Mouse (Mus musculus) cerebellum, adult 9-11 months (tissue): ENCODE measurements around the gene Ocrl.

Experiments used
- DNase-seq: peaks from one replicate; pipeline ENCODE4 v3.0.0; 2022

Gene Ocrl

DNA sequence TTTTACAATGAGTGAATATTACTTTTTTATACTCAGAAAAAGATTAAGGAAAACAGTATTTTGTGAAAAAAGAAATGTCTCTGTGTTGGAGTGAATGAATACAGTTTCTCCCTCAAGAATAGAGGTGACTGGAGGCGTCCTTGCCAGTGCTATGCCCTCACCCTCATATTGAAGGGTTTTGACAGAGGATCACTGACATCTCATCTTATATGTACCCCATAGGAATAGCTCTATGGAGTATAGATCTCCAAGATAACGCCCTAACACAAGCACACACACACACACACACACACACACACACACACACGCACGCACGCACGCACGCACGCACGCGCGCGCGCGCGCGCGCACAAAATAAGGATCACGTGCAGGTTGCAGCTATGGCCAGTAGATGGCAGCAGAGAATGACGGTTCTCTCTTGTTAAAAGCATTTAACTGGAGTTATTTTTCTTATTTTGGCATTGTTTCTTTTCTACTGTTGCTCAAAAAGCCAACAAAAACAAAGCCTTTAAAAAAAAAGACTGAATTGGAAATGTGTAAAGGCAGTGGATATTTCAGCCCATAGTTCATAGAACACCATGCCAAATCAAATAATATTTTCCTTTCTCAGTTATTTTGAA, 72.9 kb downstream of the Ocrl start:
- peak; percentile 66 for DNase-seq

- DNase-seq: no peak
Measured at GRCm38 (mm10) chrX:47988024-47988423, 75.8 kb downstream of the Ocrl start.

DNA sequence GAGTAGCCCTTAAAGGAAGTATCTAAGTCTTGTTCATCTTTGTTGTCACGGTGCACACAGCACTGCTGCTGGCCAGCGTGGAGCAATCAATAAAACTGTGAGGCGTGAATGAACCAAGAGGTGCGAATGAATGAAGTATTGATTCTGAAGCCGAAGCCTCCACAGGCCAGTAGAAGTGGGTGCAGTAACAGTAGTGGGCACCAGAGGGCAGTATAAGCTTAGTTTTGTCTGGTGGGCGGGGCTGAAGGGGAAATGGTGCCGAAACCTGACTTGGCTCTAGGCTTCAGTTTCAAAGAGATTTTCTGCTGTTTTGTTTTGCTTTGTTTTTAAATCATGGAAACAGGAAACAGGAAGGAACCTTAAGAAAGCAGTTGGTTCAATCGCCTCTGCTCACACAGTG, 80.4 kb downstream of the Ocrl start:
- DNase-seq: peak; percentile 68

DNA sequence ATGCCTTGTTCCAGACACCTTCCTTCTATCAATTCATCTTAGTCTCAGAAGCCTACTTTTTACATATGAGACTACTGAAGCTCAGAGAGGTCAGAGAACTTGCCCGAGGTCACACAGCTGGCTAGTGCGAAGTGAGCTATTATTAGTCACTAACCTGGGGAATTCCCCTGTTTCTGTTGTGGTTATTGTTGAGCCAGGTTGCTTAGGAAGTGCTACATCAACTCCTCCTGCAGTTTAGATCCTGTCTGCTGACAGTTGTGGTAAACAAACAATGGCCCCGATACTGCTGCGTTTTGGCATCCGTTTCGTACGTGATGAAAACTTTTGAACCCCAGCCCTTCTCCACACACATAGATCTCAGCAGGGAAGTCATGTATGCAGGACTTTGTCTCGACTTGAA, 86.2 kb downstream of the Ocrl start:
- DNase-seq: no peak

GRCm38 (mm10) chrX:48001151-48001550, 89.0 kb downstream of the Ocrl start:
- no peak for DNase-seq

- DNase-seq: no peak
Measured at GRCm38 (mm10) chrX:48004786-48005185, 92.6 kb downstream of the Ocrl start.

DNA sequence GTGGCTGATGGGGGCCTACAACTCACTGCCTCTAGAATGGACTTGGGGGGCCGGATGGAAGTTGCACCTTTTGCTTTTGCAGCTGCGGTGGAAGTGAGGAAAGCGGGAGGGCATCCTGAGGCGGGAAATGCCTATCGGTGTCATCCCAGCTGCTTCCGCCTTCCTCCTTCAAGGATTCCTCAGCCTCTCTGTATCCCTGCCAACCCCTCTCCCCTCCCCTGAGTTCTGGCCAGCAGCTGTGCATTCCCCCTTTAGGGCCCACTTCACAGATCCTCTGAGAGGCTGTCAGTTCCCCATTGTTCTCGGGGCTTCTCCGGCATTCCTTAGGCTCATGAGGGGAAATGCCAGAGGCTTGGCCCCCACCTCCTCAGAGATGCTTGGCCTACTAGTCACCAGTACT, 93.9 kb downstream of the Ocrl start:
- no peak for DNase-seq

DNA sequence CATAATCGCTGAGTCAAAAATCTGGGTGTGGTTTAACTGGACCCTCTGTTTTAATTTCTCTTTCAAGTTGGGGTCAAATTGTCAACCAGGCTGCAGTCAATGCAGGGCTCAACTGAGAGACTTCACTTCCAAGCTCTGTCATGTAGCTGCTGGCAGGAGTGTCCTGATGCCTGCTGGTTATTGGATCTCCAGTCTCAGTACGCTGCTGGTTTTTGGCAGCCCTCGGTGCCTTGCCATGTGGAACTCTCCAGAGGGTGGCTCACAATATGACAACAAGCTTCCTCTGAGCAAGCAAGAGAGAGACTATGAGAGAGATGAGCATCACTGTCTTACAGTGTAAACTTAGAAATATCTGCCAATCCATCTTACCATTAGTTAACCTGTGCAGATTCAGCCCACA, 99.5 kb downstream of the Ocrl start:
- peak; percentile 90 for DNase-seq
